Mouse (Mus musculus): ENCODE results near the gene Scel.

Gene Scel

DNA sequence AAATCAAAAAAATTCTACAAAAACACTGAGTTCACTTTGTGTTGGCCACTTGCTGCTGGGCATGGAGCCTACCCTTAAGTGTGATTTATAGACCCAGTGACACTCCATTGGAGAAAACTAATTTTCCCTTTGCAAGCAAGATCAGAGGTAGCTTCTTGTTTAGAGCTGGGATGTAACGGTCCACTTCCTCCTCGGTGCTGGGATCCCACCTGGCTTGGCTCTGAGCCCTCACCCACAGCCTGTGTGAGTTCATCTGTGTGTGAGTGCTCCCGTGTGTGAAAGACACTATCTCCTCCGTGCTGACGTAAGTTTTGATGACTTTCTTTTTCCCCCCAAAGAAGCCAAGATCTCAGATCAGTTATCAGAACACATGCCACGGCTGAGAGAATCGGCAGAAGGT, 62.7 kb downstream of the Scel start:
- no peak for DNase-seq

DNA sequence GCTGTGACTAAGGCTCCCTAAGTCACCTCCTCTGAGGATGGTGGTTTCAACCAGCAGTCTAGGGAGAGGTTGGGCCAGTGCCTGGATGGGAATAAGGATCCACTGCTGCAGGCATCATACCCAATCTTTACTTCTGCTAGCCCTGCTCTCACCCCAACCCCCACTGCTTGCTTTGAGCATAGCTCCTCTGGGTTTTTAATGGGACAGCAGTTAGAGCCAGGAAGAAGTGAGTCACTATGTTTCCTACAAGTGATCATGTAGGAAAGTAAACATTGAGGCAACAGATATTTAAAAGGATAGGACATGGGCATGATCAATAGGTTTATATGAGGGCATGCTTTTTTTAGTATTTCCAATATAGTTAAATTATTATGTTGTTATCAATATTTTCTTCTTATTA, 63.9 kb downstream of the Scel start:
- DNase-seq, result no peak

DNA sequence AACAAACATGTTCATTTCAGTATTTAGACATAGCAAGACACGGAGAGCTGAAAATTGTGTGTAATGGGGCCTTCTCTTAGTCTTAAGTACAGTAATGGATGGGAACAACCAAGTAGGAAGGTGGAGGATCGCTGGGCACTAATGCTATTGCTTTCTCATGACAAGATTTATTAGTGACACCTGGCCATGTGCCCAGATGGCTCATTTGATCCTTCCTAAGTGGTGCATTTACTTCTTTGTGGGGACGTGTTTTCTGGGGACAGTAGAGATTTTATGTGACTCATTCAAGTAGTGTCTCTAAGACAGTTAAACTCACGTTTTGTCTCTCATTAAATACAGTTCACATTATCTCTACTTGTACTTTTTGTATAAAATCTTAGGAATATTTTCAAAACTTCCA, 73.5 kb downstream of the Scel start:
- DNase-seq, result no peak

DNA sequence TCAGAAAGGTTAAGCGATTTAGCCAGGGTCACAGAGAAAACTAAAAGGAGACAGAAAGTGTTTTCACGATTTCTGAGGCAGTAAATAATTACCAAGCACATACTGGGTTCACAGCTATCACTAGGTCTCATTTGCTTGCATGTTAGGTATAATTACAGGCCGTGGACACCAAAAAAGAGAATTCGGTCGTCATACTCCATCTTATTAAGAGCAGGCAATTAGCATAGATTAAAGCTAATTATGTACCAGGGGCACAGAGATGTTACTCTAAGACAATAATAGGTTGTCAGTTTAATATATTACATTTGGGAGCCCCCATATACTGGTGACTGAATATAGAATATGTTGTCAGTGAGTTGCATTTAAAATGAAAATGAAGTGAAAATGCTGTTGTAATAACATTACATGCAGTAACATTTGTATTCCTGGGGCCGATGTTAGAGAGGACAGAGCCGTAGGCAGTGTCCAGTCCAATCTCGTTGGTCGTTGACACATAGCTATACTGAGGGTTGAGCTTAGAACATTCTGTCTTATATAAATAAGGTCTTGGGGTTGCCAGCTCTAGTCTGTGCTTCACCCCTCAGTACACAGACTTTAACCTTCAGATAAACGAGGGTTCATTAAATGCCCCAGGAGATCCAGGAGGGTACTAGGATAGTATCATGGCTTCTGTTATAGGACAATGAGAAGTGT, 74.2 kb downstream of the Scel start:
- DNase-seq, result no peak

DNA sequence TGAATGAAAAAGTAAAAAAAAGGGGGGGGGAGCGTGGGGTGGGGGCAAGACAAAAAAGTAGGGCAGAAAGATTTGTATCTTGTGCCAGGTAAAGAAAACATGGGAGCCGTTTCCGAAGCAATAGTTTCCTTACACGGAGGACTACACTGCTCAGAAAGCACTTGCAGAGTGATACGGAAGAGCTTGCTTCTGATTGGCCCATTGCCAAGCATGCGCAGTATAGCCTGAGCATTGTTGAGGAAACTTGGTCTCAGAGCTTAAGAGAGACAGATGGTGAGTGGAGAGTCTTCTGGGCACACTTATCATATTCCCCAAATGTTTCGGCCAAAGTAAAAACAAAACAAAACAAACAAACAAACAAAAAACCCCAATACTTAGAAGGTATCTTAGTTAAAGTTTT, 76.7 kb downstream of the Scel start:
- DNase-seq, result peak; percentile 35

DNA sequence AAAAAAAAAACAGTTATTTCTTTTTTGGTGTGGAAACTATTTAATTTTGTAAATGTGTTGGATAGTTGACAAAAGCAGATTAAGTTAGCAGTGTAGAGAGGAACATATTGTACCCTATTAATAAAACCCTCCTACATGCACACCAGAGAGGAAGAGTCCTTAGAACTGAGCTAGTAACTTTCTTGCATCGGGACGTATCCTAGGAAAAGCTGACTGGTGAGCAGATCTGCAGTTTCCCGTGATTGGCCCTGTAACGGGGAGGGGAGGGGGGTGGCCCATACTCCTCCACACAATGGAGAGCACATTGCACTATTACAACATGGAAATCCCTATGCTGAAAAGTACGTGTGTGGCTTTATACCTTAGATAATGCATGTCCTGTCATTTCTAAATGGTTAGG, 82.7 kb downstream of the Scel start:
- no peak for DNase-seq

DNA sequence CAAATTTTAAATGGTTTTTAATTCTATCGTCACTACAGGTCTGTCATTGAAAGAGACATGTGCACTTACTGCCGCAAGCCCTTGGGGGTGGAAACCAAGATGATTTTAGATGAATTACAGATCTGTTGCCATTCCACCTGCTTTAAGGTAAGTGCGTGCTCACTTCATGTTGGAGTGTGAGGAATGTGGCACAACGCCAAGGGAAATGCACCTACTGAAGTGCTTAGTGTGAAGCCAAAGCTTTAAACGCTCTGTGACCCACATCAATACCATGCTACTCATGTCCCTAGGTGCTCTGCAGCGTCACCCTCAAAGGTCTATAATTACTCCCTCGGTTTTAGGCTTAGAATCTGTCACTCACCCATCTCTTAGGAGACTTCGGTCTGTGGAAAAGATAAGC, 94.9 kb downstream of the Scel start:
- no peak for DNase-seq

DNA sequence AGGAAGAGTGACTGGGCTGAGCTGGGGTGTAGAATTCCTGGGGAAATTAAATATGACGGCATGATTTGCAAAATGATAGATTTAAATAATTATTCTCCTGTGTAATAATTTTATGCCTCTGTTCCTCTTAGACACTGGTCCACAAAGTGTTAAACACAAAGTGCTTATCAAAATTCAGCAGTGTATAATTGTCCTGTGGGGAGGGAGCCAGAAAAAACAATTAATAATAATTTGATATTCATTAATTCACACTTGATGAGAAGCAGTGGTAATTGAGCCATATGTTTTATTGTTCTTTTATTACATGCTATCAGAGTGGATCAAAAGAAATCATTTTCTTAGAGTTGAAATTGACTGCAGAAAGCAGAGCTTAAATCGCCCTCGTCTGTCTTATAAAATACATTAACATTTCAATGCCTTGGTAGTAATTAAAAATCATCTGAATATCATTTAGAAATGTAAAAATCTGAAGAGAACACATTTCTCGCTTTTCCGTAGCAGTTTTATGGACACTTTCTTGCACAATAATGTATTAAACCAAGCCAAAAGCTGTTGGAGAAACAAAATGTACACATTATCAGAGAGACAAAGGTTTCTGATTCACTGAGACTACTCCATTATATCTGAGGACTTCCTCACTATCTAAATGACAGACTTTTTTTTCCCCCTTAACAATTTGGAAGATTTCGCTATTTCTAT, 100.6 kb downstream of the Scel start:
- DNase-seq, result no peak

DNA sequence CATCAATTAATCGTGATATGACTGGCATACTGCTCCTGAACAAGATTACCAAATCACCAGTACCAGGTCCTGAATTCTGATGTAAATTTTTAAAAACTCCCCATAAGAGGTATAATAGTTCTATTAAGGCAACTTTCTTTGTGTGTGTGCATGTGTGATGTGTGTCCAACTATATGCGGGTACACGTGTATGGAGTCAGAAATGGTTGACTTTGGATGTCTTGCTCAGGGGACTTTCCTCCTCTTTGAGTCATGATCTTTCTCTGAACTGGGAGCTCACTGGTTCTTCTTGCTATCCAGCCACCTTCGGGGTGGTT, 101.1 kb downstream of the Scel start:
- no peak for DNase-seq

DNA sequence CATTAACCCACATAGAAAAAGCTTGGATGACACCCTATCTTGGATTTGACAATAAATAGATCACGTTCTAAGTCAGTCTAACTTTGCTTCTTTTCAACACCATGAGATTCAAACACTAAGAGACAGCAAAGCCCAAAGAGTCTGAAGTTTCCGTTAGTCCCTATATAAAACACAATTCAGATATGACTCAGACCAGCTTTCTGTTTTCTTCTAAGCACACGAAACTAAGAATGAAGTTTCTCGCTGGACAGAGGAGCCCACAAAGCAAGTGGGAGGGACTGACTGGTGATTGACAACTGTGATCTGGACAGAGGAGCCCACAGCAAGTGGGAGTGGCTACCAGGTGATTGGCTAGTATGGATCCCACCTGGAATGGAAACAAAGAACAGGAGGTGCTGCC, 106.6 kb downstream of the Scel start:
- DNase-seq, result no peak

DNA sequence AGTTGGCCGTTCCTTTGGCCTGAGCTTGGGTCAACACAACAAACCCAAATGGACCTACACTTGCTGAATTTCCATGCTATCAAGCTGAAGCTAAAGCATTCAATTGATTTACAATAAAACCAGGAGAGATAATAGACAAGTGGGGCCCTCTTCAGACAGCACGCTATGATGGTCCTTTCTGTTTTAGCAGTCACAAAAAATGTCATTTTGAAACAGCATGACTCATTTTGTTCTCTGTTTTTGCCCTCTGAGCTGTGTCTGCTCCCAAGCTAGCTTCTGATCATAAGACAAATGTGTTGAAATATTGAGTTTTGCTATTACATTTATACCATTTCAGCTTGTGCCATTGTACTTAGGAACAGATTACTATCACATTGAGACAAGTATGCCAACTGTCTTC, 108.1 kb downstream of the Scel start:
- DNase-seq, result no peak

DNA sequence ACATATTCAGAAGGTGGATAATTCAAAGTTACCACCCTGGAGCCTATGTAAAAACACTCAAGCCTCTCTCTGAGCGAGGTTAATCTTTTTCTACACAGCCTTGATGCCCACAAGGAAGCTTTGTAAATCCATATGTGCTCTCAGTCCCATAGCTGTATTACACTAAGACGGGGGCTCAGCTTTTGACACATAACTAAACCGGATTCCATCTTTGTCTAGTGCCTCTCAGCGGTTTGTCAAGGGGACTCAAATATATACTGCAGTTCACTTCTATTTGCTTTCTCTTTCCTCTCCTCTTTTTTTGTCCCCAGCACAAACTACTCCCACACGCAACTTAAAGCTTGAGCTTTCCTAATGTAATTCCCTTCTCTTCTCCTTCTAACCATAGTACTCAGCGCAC, 113.0 kb downstream of the Scel start:
- DNase-seq, result no peak

DNA sequence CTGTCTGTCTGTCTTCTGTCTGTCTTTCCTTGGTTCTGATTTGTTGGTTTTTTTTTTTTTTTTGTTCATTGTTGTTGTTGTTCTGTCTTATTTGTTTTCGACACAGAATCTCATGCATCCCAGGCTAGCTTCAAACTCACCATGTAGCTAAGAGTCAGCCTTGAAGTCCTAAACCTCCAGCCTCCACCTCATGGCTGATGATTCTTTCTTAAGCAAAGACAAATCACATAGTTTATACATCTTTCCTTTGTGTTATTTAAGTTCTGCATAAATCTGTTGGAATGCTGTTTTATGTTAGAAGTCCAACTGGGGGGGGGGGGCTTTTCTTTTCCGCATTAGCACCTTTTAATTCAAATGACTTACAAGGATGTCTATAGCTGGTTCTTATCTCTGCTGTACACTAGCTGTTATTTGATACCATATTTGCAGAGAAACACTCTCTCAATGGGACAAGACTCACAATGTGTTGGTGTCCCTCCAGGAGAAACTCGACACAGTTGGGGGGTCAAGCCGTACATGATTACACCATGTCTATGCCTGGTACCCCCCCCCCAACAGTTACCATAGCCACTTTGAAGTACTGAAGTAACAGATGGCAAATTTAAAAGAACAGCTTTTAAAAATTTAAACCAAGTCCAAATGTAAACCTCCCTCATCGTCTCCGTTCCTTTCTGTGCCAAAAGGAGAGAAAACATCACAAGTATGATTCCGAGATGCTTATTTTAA, 116.7 kb downstream of the Scel start:
- no peak for DNase-seq

DNA sequence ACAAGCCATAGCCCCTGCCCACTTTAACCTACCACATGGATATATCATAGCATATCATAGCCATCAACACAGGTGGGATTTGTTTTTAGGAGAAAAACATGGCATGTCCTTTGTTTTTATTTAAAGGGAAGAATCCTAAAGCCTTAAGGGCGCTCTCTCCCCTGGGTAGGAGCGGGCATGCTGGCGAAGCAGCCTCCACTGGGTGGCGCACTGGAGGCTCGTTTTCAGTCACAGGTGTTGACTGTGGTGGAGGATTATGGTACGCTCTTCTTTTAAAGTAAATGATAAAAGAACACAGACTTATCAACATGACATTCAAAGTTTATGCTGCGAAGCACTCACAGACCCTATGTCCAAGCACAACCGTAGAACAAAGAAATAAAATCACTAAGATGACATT, 117.4 kb downstream of the Scel start:
- no peak for DNase-seq

DNA sequence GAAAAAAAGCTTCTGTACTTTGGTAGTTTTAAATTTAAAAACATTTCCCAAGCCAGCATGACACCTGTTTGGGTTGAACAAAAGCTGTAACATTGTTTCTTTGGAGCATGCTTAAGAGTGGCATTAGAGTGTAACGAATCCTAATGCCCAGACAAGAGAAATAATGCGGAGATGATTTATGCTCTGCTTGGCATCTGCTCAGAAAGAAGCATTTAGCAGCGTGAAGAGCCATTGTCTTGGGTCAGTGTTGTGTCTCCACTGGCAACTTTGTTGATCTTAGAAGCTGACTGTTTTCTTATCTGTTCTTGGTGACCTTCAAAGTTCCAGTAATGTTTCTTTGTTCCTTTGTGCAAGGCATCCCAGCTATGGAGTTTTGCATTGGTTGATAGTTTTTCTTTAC, 130.8 kb downstream of the Scel start:
- DNase-seq, result no peak

DNA sequence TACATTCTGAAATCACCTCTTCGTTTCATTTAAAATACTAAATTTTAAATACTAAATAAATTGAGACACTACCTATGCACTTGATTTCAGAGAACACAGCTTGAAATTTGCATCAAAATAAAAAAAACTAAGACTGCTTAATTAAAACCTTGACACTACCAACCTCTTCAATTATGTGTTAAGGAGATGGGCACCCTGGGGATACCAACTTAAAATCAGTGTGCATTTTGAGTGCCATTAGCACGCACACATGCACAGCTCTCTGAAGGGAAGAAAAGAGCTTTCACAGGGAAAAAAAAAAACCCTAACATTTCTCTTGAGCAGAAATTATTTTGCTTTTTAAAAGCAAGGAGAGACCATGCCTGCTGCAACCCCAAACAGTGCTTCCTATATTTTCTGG, 134.8 kb downstream of the Scel start:
- DNase-seq, result no peak

DNA sequence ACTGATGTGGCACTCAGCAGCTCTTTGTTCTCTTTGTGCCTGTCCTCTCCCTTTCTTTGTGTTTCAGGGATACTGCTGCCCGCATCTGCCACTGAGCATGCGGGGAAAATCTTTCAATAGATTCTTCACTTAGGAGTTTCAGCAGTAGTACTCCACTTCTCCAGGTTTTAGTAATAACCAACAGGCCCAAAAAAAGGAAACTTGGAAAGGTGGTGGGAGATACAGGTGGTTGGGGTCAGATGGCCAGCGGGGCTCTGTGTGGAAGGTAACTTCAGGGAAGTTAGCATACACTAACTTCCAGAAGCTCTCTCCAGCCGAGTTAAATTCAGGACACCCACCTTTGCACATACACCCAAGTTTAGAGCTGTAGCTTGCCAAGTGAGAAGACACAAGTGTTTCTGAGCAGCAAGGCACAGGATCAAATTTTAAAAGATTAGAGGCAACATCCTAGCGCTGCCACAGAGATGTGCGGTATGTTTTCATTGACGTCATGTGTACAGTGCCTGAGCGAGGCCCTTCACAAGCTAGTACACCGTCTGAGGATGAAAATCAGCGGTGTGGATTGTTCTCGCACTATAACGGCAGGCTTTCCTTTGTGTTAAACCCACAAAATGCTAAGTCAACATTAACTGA, 135.6 kb downstream of the Scel start:
- DNase-seq, result peak; percentile 9

DNA sequence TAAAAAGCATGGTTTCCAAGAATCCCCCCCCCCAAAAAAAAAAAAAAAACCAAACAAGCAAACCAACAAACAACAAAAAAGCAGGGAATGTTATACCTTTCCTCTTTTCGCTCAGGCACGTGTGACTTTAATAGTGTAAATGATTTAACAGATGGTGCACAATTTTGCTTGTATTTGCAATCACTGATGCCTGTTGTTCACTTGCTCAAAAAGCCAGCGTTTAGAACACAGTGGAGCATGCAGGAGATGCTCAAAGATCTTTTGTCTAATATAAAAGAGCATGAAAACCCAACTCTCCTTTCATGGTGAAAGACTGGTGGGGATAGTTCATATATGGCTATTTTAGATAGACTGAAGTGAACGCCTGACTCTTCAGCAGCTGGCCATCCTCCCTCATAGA, 136.2 kb downstream of the Scel start:
- no peak for DNase-seq

DNA sequence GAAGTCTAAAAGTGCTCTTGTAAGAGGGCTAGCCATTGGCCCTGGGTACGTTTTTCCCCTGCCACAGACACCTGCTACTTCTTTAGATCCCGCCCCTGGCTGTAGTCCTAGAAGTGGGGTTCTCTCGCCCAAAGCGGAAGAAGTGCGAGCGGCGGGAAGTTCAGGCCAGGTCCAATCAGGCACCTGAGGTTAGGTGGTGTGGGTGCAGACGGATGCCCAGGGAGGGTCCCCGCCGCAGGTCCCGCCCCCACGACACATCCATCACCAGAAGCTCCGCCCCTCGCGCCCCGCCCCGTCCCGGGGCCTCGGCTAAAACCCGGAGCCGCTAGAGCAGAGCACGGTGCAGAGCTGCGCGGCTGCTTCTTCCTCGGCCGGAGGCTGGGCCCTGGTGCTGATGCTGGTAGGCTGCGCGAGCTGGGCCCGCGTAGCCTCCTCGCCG, 136.8 kb downstream of the Scel start, which contains the start of gene Slain1:
Gene Slain1 (plus strand): TSS at position 333 of the 439 bp plus-strand sequence.
- DNase-seq, result peak; percentile 90

DNA sequence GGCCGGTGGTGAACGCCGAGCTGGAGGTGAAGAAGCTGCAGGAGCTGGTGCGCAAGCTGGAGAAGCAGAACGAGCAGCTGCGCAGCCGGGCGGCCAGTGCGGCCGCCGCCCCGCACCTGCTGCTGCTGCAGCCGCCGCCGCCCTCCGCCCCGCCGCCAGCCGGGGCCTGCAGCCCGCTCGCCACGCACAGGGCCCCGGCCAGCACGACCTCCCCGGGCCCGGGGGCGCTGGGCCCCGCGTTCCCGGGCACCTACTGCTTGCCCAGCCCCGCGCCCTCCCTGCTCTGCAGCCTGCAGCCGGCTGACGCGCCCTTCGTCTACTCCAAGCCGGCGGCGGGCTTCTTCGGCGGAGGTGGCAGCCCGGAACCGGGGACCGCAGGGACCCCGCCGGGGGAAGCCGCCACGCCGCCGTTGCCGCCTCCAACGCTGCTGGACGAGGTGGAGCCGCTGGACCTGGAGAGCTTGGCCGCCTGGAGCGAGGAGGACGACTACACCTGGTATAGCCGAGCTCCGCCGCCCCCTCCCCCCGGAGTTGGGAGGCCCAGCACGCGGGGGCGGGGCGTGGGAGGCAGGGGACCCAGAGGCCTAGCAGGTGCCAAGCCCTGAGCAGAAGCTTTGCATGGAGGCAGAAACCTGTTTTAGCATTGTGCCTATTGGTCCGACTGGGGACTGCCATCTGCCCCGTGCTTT, 137.4 kb downstream of the Scel start:
- peak; percentile 77 for DNase-seq

DNA sequence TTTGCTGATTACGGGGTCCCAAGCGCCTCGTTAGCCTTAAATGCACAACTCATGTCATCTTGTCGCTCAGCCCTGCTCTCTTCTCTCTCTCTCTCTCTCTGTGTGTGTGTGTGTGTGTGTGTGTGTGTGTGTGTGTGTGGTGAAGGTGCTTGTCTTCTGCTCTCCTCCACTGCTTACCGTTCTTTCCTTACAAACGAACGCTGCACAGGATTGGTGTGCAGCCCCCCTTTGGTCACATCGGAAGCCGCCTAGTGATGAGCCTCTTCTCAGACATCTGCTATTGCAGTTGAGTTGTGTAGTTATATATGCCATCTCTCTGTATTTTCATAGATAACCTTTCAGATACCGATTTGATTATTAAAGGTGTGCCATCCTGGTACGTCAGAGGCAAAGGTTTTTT, 138.0 kb downstream of the Scel start:
- no peak for DNase-seq

DNA sequence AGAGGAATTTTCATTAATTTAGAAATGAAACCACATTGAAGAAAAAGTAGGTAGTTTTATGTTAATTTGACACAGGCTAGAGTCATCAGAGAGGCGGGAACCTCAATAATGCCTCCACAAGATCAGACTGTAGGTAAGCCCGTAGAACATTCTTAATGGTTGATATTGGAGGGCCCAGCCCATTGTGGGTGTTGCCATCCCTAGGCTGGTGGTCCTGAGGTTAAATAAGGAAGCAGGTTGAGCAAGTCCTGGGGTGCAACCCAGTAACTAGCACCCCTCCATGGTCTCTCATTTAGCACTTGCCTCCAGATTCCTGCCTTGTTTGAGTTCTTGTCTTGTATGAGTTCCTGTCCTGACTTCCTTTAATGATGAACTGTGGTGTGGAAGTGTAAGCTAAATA, 138.4 kb downstream of the Scel start:
- DNase-seq, result no peak

DNA sequence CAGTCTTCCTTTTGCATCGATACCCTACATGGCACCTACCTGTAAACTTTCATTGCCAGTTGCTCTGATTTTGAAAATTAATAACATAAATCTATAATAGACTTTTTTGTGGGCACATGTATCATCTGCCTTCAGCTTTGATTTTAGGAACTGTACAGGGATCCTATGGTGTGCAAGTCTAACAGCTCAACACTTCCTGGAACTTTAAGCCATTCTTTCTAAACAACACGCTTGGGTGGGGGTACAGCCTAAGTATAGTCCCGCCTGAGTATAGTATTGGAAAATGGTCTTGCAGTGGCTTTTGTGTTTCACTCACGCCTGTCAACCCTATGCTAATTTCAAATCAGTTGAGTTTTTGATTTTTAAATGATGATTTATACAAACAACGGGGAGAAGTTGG, 139.4 kb downstream of the Scel start:
- DNase-seq, result no peak

All from kidney, postnatal 10 days (tissue).